Mouse (Mus musculus) ES-E14 (cell line): Measurements from ENCODE around the gene Antxr1. TPM values are rescaled to one million over a fixed set of nuclear protein-coding genes. Genes with fewer than 3 reads are reported as not detected.

Experiments used
- DNase-seq: peaks from one replicate; pipeline ENCODE4 v3.0.0-alpha.2; 2013; ENCODE audit warnings: low read depth, low spot score
- H3K27ac ChIP-seq: 2 replicates; pipeline ENCODE4 v1.5.1; 2012; ENCODE audit warnings: low read depth, mild to moderate bottlenecking, low read length, moderate library complexity, mixed read lengths; ENCODE audit not compliant: poor library complexity, insufficient read depth, severe bottlenecking
- H3K36me3 ChIP-seq: 2 replicates; pipeline ENCODE4 v1.6.1; 2012; ENCODE audit warnings: mild to moderate bottlenecking, low read length, moderate library complexity, mixed read lengths; ENCODE audit not compliant: control insufficient read depth, poor library complexity, insufficient read depth, severe bottlenecking
- H3K4me1 ChIP-seq, 2 experiments: fragments of 150-350 bp in 1 of 2; sonication (generic) in 1 of 2; 2 replicates each; pipeline ENCODE4 v1.6.1; 2012; ENCODE audit warnings: low read length in 2 of 2, mild to moderate bottlenecking in 1 of 2, mixed read lengths in 1 of 2; ENCODE audit not compliant: control insufficient read depth in 2 of 2, insufficient read depth in 2 of 2, poor library complexity in 1 of 2
- H3K4me3 ChIP-seq, 2 experiments: fragments of 150-350 bp in 1 of 2; sonication (generic) in 1 of 2; 2 replicates each; pipeline ENCODE4 v1.5.1; 2012; ENCODE audit warnings: low read length in 2 of 2, low read depth in 1 of 2, mild to moderate bottlenecking in 1 of 2, mixed read lengths in 1 of 2; ENCODE audit not compliant: insufficient read depth in 1 of 2, poor library complexity in 1 of 2, severe bottlenecking in 1 of 2
- H3K9ac ChIP-seq: 2 replicates; pipeline ENCODE4 v1.6.1; 2012; ENCODE audit warnings: low read depth, mild to moderate bottlenecking, low read length, mixed read lengths; ENCODE audit not compliant: poor library complexity, insufficient read depth, severe bottlenecking
- H3K9me3 ChIP-seq: fragments of 150-350 bp; sonication (generic); 2 replicates; pipeline ENCODE4 v1.6.1; 2012; ENCODE audit warnings: low read depth, mild to moderate bottlenecking, low read length; ENCODE audit not compliant: control insufficient read depth, insufficient read depth
- CHD2 ChIP-seq: IDR thresholded peaks from 2 replicates; pipeline ENCODE4 v1.6.1; 2014; ENCODE audit warnings: mild to moderate bottlenecking, low read depth, low read length, inconsistent platforms
- HCFC1 ChIP-seq: IDR thresholded peaks from 2 replicates; pipeline ENCODE4 v1.6.1; 2012; ENCODE audit warnings: low read length, inconsistent platforms, borderline replicate concordance; ENCODE audit not compliant: insufficient read depth
- MAFK ChIP-seq: IDR thresholded peaks from 2 replicates; pipeline ENCODE4 v1.6.1; 2014; ENCODE audit warnings: mild to moderate bottlenecking, low read depth, low read length, inconsistent platforms; ENCODE audit not compliant: insufficient read depth
- ZC3H11A ChIP-seq: IDR thresholded peaks from 2 replicates; pipeline ENCODE4 v1.6.1; 2012; ENCODE audit warnings: low read depth, mild to moderate bottlenecking, inconsistent platforms, low read length, borderline replicate concordance
- ZNF384 ChIP-seq: IDR thresholded peaks from 2 replicates; pipeline ENCODE4 v1.6.1; 2012; ENCODE audit warnings: low read depth, low read length, inconsistent platforms
- in situ Hi-C, 2 experiments: fragments of 600-800 bp; cut with MboI; formaldehyde crosslinking; loops; one replicate each; pipeline ENCODE4 v1.15.1; 2025; ENCODE audit warnings: low sequenced_read_pairs in 2 of 2, inconsistent platforms in 1 of 2; ENCODE audit not compliant: unreplicated experiment in 2 of 2
- total RNA-seq: library from RNA; depleted of rRNA; stranded (reverse); fragments of 300-350 nt; gene quantifications from 2 replicates; pipeline ENCODE4 v1.2.3, GENCODE M21; 2012

The Antxr1 gene
- total RNA-seq, 1 experiment: 2.5 TPM

GRCm38 (mm10) chr6:87115981-87116380 lies 219.6 kb downstream of the Antxr1 start:
- TF ChIP-seq HCFC1: no peak
- no peak for TF ChIP-seq ZNF384
- no peak for TF ChIP-seq CHD2
- no peak for TF ChIP-seq MAFK
- TF ChIP-seq ZC3H11A: no peak
- peaks cover 2 to 5% of the 10 kb centered on the region in 2 experiments; a peak in 2 of 4 replicates for H3K4me1 ChIP-seq
- no peak for DNase-seq
- no peak overlapping the region for H3K9ac ChIP-seq
- H3K4me3 ChIP-seq: no peak overlapping the region
- in situ Hi-C loops: loop anchor here (25.0 kb wide), 1 partner anchor 196 kb away; no protein-coding TSS in a partner anchor
- H3K9me3 ChIP-seq: no peaks in the 10 kb centered on the region
- no peak overlapping the region for H3K27ac ChIP-seq
- H3K36me3 ChIP-seq: no peaks in the 10 kb centered on the region

- in situ Hi-C loops: loop anchor here (25.0 kb wide), 1 partner anchor 200 kb away; no protein-coding TSS in a partner anchor
- no peak overlapping the region for H3K27ac ChIP-seq
- TF ChIP-seq MAFK (no peak), ZC3H11A (no peak), HCFC1 (no peak), CHD2 (no peak), ZNF384 (no peak)
Measured at GRCm38 (mm10) chr6:87112125-87112524, 223.5 kb downstream of the Antxr1 start.

GRCm38 (mm10) chr6:87111493-87111892 lies 224.1 kb downstream of the Antxr1 start:
- in situ Hi-C loops: loop anchor here (25.0 kb wide), 1 partner anchor 201 kb away; no protein-coding TSS in a partner anchor
- Histone ChIP-seq H3K4me3 (no peak overlapping the region), H3K9me3 (no peaks in the 10 kb centered on the region), H3K27ac (no peak overlapping the region), H3K4me1 (no peaks in the 10 kb centered on the region), H3K9ac (no peak overlapping the region), H3K36me3 (no peaks in the 10 kb centered on the region)
- TF ChIP-seq MAFK: no peak
- no peak for TF ChIP-seq ZC3H11A
- TF ChIP-seq HCFC1: no peak
- no peak for TF ChIP-seq CHD2
- TF ChIP-seq ZNF384: no peak
- DNase-seq: no peak

More at GRCm38 (mm10) chr6:87112125-87112524, 223.5 kb downstream of the Antxr1 start:
- H3K4me1 ChIP-seq: no peaks in the 10 kb centered on the region
- no peak for DNase-seq
- H3K36me3 ChIP-seq: no peaks in the 10 kb centered on the region
- H3K9me3 ChIP-seq: no peaks in the 10 kb centered on the region
- no peak overlapping the region for H3K4me3 ChIP-seq
- no peak overlapping the region for H3K9ac ChIP-seq

- DNase-seq: no peak
- Histone ChIP-seq H3K27ac (no peak within 1 kb of the TSS), H3K9ac (no peak within 1 kb of the TSS), H3K9me3 (no peaks in the 10 kb centered on the region), H3K4me1 (peaks cover 0 to 3% of the 10 kb centered on the region in 2 experiments; a peak in 1 of 4 replicates), H3K4me3 (no peak within 1 kb of the TSS), H3K36me3 (no peaks in the 10 kb centered on the region)
- in situ Hi-C loops: loop anchor here (25.0 kb wide), 1 partner anchor 208 kb away; no protein-coding TSS in a partner anchor
- no peak for TF ChIP-seq ZC3H11A
- no peak for TF ChIP-seq MAFK
Measured at GRCm38 (mm10) chr6:87104123-87104796, 231.4 kb downstream of the Antxr1 start, which contains the start of gene D6Ertd527e. TSS of gene D6Ertd527e (plus strand) at chr6:87104746.
